Mouse (Mus musculus) MEL (cell line): ENCODE measurements around the gene Lrrfip1. TPM values are rescaled to one million over a fixed set of nuclear protein-coding genes. Genes with fewer than 3 reads are reported as not detected.

Experiments used
- DNase-seq: peaks from one replicate; pipeline ENCODE4 v3.0.0; 2011; ENCODE audit warnings: low read depth, low spot score
- H3K27ac ChIP-seq: 2 replicates; pipeline ENCODE4 v1.5.1; 2012; ENCODE audit warnings: low read depth, mild to moderate bottlenecking, control low read depth, low read length, moderate library complexity; ENCODE audit not compliant: control insufficient read depth
- H3K27me3 ChIP-seq, 2 experiments: fragments of 150-350 bp in 1 of 2; sonication (generic) in 1 of 2; 2 replicates each; pipeline ENCODE4 v1.6.1; 2012; ENCODE audit warnings: low read length in 2 of 2, mild to moderate bottlenecking in 2 of 2, improper control_type of control experiment in 1 of 2, moderate library complexity in 1 of 2; ENCODE audit not compliant: insufficient read depth in 2 of 2, control insufficient read depth in 1 of 2
- H3K36me3 ChIP-seq, 2 experiments: 2 replicates each; pipeline ENCODE4 v1.6.1; 2012 to 2014; ENCODE audit warnings: low read length in 2 of 2, improper control_type of control experiment in 1 of 2, inconsistent platforms in 1 of 2, mild to moderate bottlenecking in 1 of 2; ENCODE audit not compliant: insufficient read depth in 2 of 2, control insufficient read depth in 1 of 2
- H3K4me1 ChIP-seq, 2 experiments: fragments of 150-350 bp in 1 of 2; sonication (generic) in 1 of 2; 2 replicates each; pipeline ENCODE4 v1.6.1; 2012; ENCODE audit warnings: low read length in 2 of 2, improper control_type of control experiment in 1 of 2, mild to moderate bottlenecking in 1 of 2; ENCODE audit not compliant: insufficient read depth in 2 of 2, control insufficient read depth in 1 of 2
- H3K4me3 ChIP-seq, 2 experiments: fragments of 150-350 bp in 1 of 2; sonication (generic) in 1 of 2; 2 replicates each; pipeline ENCODE4 v1.5.1; 2012; ENCODE audit warnings: low read depth in 2 of 2, low read length in 2 of 2, mild to moderate bottlenecking in 2 of 2, moderate library complexity in 2 of 2, control low read depth in 1 of 2, improper control_type of control experiment in 1 of 2; ENCODE audit not compliant: control insufficient read depth in 1 of 2, insufficient read depth in 1 of 2
- H3K79me2 ChIP-seq: 2 replicates; pipeline ENCODE4 v1.6.1; 2012; ENCODE audit warnings: mild to moderate bottlenecking, low read length, moderate library complexity; ENCODE audit not compliant: control insufficient read depth, poor library complexity, insufficient read depth
- H3K9ac ChIP-seq: 2 replicates; pipeline ENCODE4 v1.6.1; 2012; ENCODE audit warnings: low read depth, mild to moderate bottlenecking, control low read depth, low read length, moderate library complexity; ENCODE audit not compliant: control insufficient read depth, poor library complexity, severe bottlenecking
- H3K9me3 ChIP-seq: fragments of 150-350 bp; sonication (generic); replicated peaks from 2 replicates; pipeline ENCODE4 v1.6.1; 2012; ENCODE audit warnings: mild to moderate bottlenecking, low read length, improper control_type of control experiment, moderate library complexity; ENCODE audit not compliant: insufficient read depth
- BHLHE40 ChIP-seq: IDR thresholded peaks from 2 replicates; pipeline ENCODE4 v1.6.1; 2012; ENCODE audit warnings: low read depth, mild to moderate bottlenecking, inconsistent platforms, low read length, improper control_type of control experiment, borderline replicate concordance
- CHD2 ChIP-seq: IDR thresholded peaks from 2 replicates; pipeline ENCODE4 v1.6.1; 2011; ENCODE audit warnings: low read length, improper control_type of control experiment
- CTCF ChIP-seq, 3 experiments: IDR thresholded peaks in 2 of 3; conservative IDR thresholded peaks in 1 of 3; 2 replicates each; pipeline ENCODE4 v1.5.1; 2011 to 2012; ENCODE audit warnings: low read length in 3 of 3, low read depth in 2 of 3, mild to moderate bottlenecking in 2 of 3, improper control_type of control experiment in 1 of 3, inconsistent platforms in 1 of 3, mixed read lengths in 1 of 3, moderate library complexity in 1 of 3; ENCODE audit not compliant: control insufficient read depth in 1 of 3, insufficient read depth in 1 of 3, poor library complexity in 1 of 3, severe bottlenecking in 1 of 3
- EP300 ChIP-seq, 2 experiments: IDR thresholded peaks; 2 replicates each; pipeline ENCODE4 v1.6.1; 2011; ENCODE audit warnings: improper control_type of control experiment in 2 of 2, low read length in 2 of 2, low read depth in 1 of 2, mild to moderate bottlenecking in 1 of 2
- GABPA ChIP-seq: IDR thresholded peaks from 2 replicates; pipeline ENCODE4 v1.6.1; 2012; ENCODE audit warnings: low read depth, mild to moderate bottlenecking, inconsistent platforms, low read length, improper control_type of control experiment, moderate library complexity
- KAT2A ChIP-seq: conservative IDR thresholded peaks from 2 replicates; pipeline ENCODE4 v1.6.1; 2012; ENCODE audit warnings: low read depth, low read length, improper control_type of control experiment, inconsistent platforms
- MAX ChIP-seq: IDR thresholded peaks from 2 replicates; pipeline ENCODE4 v1.6.1; 2011; ENCODE audit warnings: low read length, improper control_type of control experiment
- MEF2A ChIP-seq: IDR thresholded peaks from 2 replicates; pipeline ENCODE4 v1.6.1; 2014; ENCODE audit warnings: low read depth, mild to moderate bottlenecking, inconsistent platforms, low read length, improper control_type of control experiment; ENCODE audit not compliant: poor library complexity, insufficient replicate concordance, severe bottlenecking; ENCODE audit errors: extremely low read depth
- MXI1 ChIP-seq: IDR thresholded peaks from 2 replicates; pipeline ENCODE4 v1.6.1; 2011; ENCODE audit warnings: mild to moderate bottlenecking, low read depth, low read length, improper control_type of control experiment
- MYB ChIP-seq: IDR thresholded peaks from 2 replicates; pipeline ENCODE4 v1.6.1; 2011; ENCODE audit warnings: mild to moderate bottlenecking, low read depth, low read length, improper control_type of control experiment
- MYC ChIP-seq: IDR thresholded peaks from 2 replicates; pipeline ENCODE4 v1.6.1; 2011; ENCODE audit warnings: low read depth, mild to moderate bottlenecking, low read length, improper control_type of control experiment, moderate library complexity
- POLR2A ChIP-seq, 2 experiments: IDR thresholded peaks; 2 replicates each; pipeline ENCODE4 v1.6.1; 2011 to 2012; ENCODE audit warnings: low read length in 2 of 2, mild to moderate bottlenecking in 2 of 2, control low read depth in 1 of 2, improper control_type of control experiment in 1 of 2, low read depth in 1 of 2, moderate library complexity in 1 of 2; ENCODE audit not compliant: control insufficient read depth in 1 of 2, insufficient read depth in 1 of 2, poor library complexity in 1 of 2
- POLR2AphosphoS2 ChIP-seq: IDR thresholded peaks from 2 replicates; pipeline ENCODE4 v1.6.1; 2011; ENCODE audit warnings: low read length, improper control_type of control experiment
- RAD21 ChIP-seq: IDR thresholded peaks from 2 replicates; pipeline ENCODE4 v1.6.1; 2011; ENCODE audit warnings: mild to moderate bottlenecking, low read depth, low read length, improper control_type of control experiment
- RCOR1 ChIP-seq: IDR thresholded peaks from 2 replicates; pipeline ENCODE4 v1.6.1; 2012; ENCODE audit warnings: low read depth, mild to moderate bottlenecking, inconsistent platforms, low read length, improper control_type of control experiment
- SIN3A ChIP-seq: IDR thresholded peaks from 2 replicates; pipeline ENCODE4 v1.6.1; 2012; ENCODE audit warnings: low read length, improper control_type of control experiment, inconsistent platforms
- TAL1 ChIP-seq: IDR thresholded peaks from 2 replicates; pipeline ENCODE4 v1.6.1; 2012; ENCODE audit warnings: mild to moderate bottlenecking, inconsistent platforms, low read length, moderate library complexity, mixed read lengths
- USF1 ChIP-seq: IDR thresholded peaks from 2 replicates; pipeline ENCODE4 v1.6.1; 2014; ENCODE audit warnings: low read depth, mild to moderate bottlenecking, inconsistent platforms, low read length, improper control_type of control experiment, moderate library complexity
- ZKSCAN1 ChIP-seq: IDR thresholded peaks from 2 replicates; pipeline ENCODE4 v1.6.1; 2012; ENCODE audit warnings: low read depth, mild to moderate bottlenecking, inconsistent platforms, low read length, improper control_type of control experiment, moderate library complexity
- polyA plus RNA-seq, 2 experiments: library from polyadenylated mRNA; stranded (reverse) in 1 of 2; unstranded in 1 of 2; fragments of >175 nt in 1 of 2; fragments of >200 nt in 1 of 2; gene quantifications; 2 replicates each; pipeline versions ENCODE4 v1.2.1 to v1.2.4; 2012; ENCODE audit warnings: low replicate concordance in 2 of 2, low read depth in 1 of 2; ENCODE audit not compliant: insufficient read length in 2 of 2, insufficient read depth in 1 of 2, missing spikeins in 1 of 2
- total RNA-seq: library from RNA; depleted of rRNA; stranded (reverse); fragments of 300-350 nt; gene quantifications from 2 replicates; pipeline ENCODE4 v1.2.3, GENCODE M21; 2012

Gene Lrrfip1
- total and polyA plus RNA-seq, 3 experiments: 12.9 to 15.4 TPM; not detected in 1

DNA sequence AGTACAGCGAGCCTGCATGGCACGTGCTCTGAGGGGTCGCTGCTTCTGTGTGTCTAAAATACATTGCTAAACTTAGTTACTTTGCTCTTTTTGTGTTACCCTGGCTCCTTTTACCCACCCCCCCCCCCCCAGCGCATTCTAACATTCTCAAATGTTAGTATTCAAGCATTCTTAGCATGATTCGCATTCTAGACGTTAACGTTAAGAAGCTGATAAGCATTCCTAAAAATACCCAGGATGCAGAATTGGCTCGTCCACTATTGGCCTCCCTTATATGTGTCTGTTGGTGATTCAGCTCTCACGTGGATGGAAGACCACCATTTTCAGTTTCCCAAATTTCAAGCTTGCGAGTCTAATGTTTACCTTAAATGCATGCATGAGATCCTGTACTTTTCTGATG, 86.5 kb downstream of the Lrrfip1 start:
- no peak for DNase-seq
- Histone ChIP-seq H3K9me3 (no peaks in the 10 kb centered on the region), H3K9ac (no peak overlapping the region), H3K36me3 (no peaks in the 10 kb centered on the region), H3K4me1 (no peaks in the 10 kb centered on the region), H3K79me2 (no peaks in the 10 kb centered on the region), H3K4me3 (no peak overlapping the region), H3K27me3 (no peaks in the 10 kb centered on the region), H3K27ac (no peak overlapping the region)
- TF ChIP-seq MAX (no peak), TAL1 (no peak), CTCF (IDR thresholded peaks at IDR 0.05 in 2 of 3, conservative IDR thresholded peaks at IDR 0.05 in 1 of 3; ENCODE audit: control insufficient read depth in 1 of 3, insufficient read depth in 1 of 3, low read depth in 2 of 3, low read length in 3 of 3, poor library complexity in 1 of 3, severe bottlenecking in 1 of 3) (no peak), POLR2AphosphoS2 (no peak), RCOR1 (no peak), ZKSCAN1 (no peak), USF1 (no peak)

- no peak for TF ChIP-seq ZKSCAN1
- TF ChIP-seq GABPA: no peak
- no peak for TF ChIP-seq MYB
- TF ChIP-seq KAT2A: no peak
- no peak for TF ChIP-seq MXI1
- no peak for TF ChIP-seq POLR2A (IDR thresholded peaks at IDR 0.05; ENCODE audit: control insufficient read depth in 1 of 2, insufficient read depth in 1 of 2, low read depth in 1 of 2, low read length in 2 of 2, poor library complexity in 1 of 2)
- no peak for TF ChIP-seq RAD21
- TF ChIP-seq MYC: no peak
- no peak for TF ChIP-seq MAX
- TF ChIP-seq SIN3A: no peak
- no peak for TF ChIP-seq MEF2A
- no peak for TF ChIP-seq BHLHE40
- TF ChIP-seq CHD2: no peak
- TF ChIP-seq EP300 (IDR thresholded peaks at IDR 0.05; ENCODE audit: low read depth in 1 of 2, low read length in 2 of 2): no peak
- Histone ChIP-seq H3K4me3 (no peak overlapping the region), H3K36me3 (no peaks in the 10 kb centered on the region), H3K79me2 (no peaks in the 10 kb centered on the region), H3K9me3 (no peaks in the 10 kb centered on the region), H3K4me1 (no peaks in the 10 kb centered on the region), H3K9ac (no peak overlapping the region), H3K27me3 (no peaks in the 10 kb centered on the region), H3K27ac (no peak overlapping the region)
- DNase-seq: no peak
These were observed 87.1 kb downstream of the Lrrfip1 start for GRCm38 (mm10) chr1:91085686-91086085.
